Mouse (Mus musculus): Measurements from ENCODE around the gene Afdn.

- TF ChIP-seq CTCF (IDR thresholded peaks at IDR 0.05; ENCODE audit: low read depth, low read length) (no peak), POLR2A (IDR thresholded peaks at IDR 0.05; ENCODE audit: borderline replicate concordance, low read depth, low read length) (no peak)
Observed at GRCm38 (mm10) chr17:13732685-13733084, 27.7 kb upstream of the Afdn start.
